Mouse (Mus musculus) heart, postnatal 0 days (tissue): ENCODE results near the gene Sfmbt2. TPM values are rescaled to one million over a fixed set of nuclear protein-coding genes. Genes with fewer than 3 reads are reported as not detected.
A peak's percentile ranks its signal among the peaks of the same experiment; 100 is the strongest.

Experiments used
- ATAC-seq: fragments of 200-750 bp; cut with Nextera tagmentation; 2 replicates; pipeline ENCODE4 v1.8.0; 2017; ENCODE audit warnings: low read depth, moderate number of reproducible peaks, moderate library complexity; ENCODE audit not compliant: insufficient read depth
- DNase-seq: peaks from one replicate; pipeline ENCODE4 v3.0.0-alpha.2; 2016; ENCODE audit warnings: low spot score
- H3K27ac ChIP-seq: fragments of 300-500 bp; sonication (generic); 2 replicates; pipeline ENCODE4 v1.5.1; 2014; ENCODE audit warnings: low read depth, mild to moderate bottlenecking
- H3K27me3 ChIP-seq: fragments of 300-500 bp; sonication (generic); 2 replicates; pipeline ENCODE4 v1.6.1; 2014; ENCODE audit warnings: low read length, mixed read lengths; ENCODE audit not compliant: control insufficient read depth, insufficient read depth
- H3K36me3 ChIP-seq: fragments of 300-500 bp; sonication (generic); replicated peaks from 2 replicates; pipeline ENCODE4 v1.6.1; 2014; ENCODE audit warnings: low read length, mixed read lengths; ENCODE audit not compliant: control insufficient read depth, insufficient read depth
- H3K4me1 ChIP-seq: fragments of 300-500 bp; sonication (generic); 2 replicates; pipeline ENCODE4 v1.6.1; 2014; ENCODE audit warnings: antibody characterized with exemption; ENCODE audit not compliant: control insufficient read depth, insufficient read depth
- H3K4me2 ChIP-seq: fragments of 300-500 bp; sonication (generic); 2 replicates; pipeline ENCODE4 v1.6.1; 2014; ENCODE audit warnings: low read depth, mild to moderate bottlenecking, low read length, moderate library complexity
- H3K4me3 ChIP-seq: fragments of 300-500 bp; sonication (generic); 2 replicates; pipeline ENCODE4 v1.5.1; 2014; ENCODE audit warnings: low read depth, low read length
- H3K9ac ChIP-seq: fragments of 300-500 bp; sonication (generic); replicated peaks from 2 replicates; pipeline ENCODE4 v1.6.1; 2014; ENCODE audit warnings: low read depth, low read length, mixed read lengths
- H3K9me3 ChIP-seq: fragments of 300-500 bp; sonication (generic); replicated peaks from 2 replicates; pipeline ENCODE4 v1.6.1; 2016; ENCODE audit warnings: low read length; ENCODE audit not compliant: control insufficient read depth
- CTCF ChIP-seq: IDR thresholded peaks from 2 replicates; pipeline ENCODE4 v1.5.1; 2016; ENCODE audit warnings: antibody characterized with exemption, control low read depth, low read depth
- EP300 ChIP-seq: IDR thresholded peaks from 2 replicates; pipeline ENCODE4 v1.6.1; 2016; ENCODE audit warnings: antibody characterized with exemption, low read depth
- WGBS: fragments of 180-500 bp; shearing (Covaris S2); extraction: QIAGEN DNeasy Blood & Tissue Kit; methylation state at CpG from one replicate; pipeline ENCODE4 v1.1.7; 2014; 5-methylcytosine and 5-hydroxymethylcytosine counted together
- polyA plus RNA-seq: library from polyadenylated mRNA; unstranded; fragments of >200 nt; fragmentation: Nextera tagmentation; extraction: Ambion mirVana; gene quantifications from 2 replicates; pipeline ENCODE4 v1.2.1, GENCODE M21; 2015
- total RNA-seq: library from RNA; depleted of rRNA; stranded (reverse); fragments of >200 nt; gene quantifications from 2 replicates; pipeline ENCODE4 v1.2.3, GENCODE M21; 2014; ENCODE audit warnings: low replicate concordance

The Sfmbt2 gene
- total and polyA plus RNA-seq, 2 experiments from 2014 or later: 0.66 to 1.9 TPM

DNA sequence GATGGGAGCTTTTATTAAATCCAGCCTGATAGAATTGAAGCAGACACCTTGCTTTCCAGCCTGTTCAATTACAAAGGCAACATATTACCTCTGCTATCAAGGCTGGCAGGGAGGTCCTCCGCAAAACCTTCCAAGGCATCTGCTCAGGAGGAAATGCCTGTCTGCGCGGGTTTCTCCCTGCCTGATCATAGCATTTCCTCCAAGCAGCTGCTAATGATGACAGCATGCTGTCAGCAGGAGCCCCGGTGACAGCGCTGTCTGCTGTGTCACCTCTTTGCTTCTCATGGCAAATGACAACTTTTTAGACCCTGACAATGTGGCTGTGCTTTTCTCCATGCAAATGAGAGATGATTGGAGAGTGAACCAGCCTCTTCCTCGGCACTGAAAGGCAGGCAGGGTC is 199.1 kb downstream of the Sfmbt2 start:
- no peak for TF ChIP-seq CTCF
- no peak for TF ChIP-seq EP300
- Histone ChIP-seq H3K9me3 (no peaks in the 10 kb centered on the region), H3K27me3 (no peaks in the 10 kb centered on the region), H3K36me3 (no peaks in the 10 kb centered on the region), H3K4me3 (no peak overlapping the region), H3K9ac (no peak overlapping the region), H3K4me2 (peak overlapping the region; percentile 30; the same call in 1 of the 2 replicates), H3K4me1 (no peaks in the 10 kb centered on the region), H3K27ac (no peak overlapping the region)
- WGBS: 4% methylated on average over 6 of the region's 6 CpGs
- ATAC-seq (no peak), DNase-seq (no peak)

DNA sequence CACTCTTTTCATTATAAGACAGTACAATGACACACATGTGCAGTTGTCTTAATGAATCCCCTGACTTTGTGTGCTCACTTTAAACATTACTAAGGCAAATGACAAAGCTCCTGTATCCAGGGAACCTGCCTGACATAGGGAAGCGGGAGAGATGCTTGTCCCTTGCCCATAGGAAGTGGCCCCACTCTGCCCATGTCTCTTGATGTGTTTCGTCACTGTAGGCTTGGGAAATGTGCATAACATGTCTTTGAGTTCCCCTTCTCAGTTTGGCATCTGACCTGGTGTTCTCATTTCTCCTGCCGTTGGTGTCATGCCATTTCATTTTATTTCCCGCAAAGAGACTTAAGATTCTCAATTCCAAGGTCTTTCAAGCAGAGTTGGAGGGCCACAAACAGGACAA is 202.0 kb downstream of the Sfmbt2 start:
- Histone ChIP-seq H3K36me3 (no peaks in the 10 kb centered on the region), H3K4me1 (no peaks in the 10 kb centered on the region), H3K4me3 (no peak overlapping the region), H3K9me3 (no peaks in the 10 kb centered on the region), H3K27me3 (no peaks in the 10 kb centered on the region), H3K27ac (no peak overlapping the region), H3K4me2 (no peak overlapping the region), H3K9ac (no peak overlapping the region)
- DNase-seq: no peak
- 82% methylated on average over 4 of the region's 4 CpGs for WGBS
- no peak for TF ChIP-seq EP300
- no peak for TF ChIP-seq CTCF
- ATAC-seq: no peak

DNA sequence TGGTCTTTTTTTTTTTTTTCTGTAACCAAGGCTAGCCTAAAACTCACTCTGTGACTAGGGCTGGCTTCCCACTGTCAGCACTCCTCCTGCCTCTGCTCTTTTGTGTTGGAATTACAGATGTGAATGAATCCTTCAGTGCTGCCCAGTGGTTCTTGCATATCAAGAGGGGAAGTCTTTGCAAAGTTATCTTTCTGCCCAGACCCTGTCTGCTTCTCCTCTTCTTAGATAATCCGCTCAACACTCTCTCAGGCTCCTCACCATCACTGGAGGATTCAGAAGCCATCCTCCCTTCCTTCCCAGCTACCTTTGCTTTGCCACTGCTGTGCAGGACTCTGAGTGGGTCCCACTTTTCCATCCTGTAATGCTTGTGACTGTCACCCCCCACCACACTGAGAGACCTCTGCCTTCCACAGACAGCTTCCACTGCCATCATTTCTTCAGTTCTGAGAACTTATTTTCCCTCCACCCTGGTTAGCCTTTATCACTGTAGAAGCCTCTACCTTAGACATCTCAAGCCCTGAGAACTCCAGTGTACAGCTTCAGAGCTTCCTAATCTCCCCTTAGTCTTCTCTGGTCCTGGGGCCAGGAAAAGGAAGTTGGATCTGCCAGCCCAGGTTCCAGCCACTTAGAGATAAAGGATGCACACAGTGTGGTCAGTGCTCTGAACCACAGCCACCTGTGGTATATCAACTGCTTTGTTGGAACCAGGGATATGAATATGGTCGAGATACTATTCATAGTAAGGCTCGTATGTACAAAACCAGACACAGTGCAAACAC is 205.8 kb downstream of the Sfmbt2 start:
- WGBS: 32% methylated on average over 3 of the region's 3 CpGs
- H3K27ac ChIP-seq: no peak overlapping the region

DNA sequence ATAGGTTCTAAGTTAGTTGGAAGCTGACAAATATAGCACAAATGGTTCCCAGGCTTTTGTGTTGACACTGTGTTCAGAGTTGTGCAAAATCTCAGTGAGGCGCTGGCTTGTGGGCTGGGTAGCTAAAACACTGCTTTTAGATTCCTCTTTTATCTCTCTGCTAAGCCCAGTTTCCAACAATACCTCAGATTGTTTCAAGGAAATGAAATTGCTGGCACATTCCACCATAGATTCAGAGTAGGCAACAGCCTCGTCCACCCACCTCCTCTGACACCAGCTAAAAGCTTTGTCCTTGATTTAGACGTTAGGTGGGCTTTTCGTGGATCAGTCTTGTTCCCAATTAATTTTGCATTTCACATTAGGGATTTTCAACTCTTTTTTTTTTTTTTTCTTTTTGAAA is 212.4 kb downstream of the Sfmbt2 start:
- no peak overlapping the region for H3K9ac ChIP-seq
- H3K4me1 ChIP-seq: no peaks in the 10 kb centered on the region
- H3K27me3 ChIP-seq: no peaks in the 10 kb centered on the region
- DNase-seq (no peak), ATAC-seq (no peak)
- no peaks in the 10 kb centered on the region for H3K36me3 ChIP-seq
- WGBS: 48% methylated on average over 4 of the region's 4 CpGs
- no peak for TF ChIP-seq CTCF
- no peak for TF ChIP-seq EP300
- H3K4me2 ChIP-seq: no peak overlapping the region
- no peak overlapping the region for H3K4me3 ChIP-seq
- H3K9me3 ChIP-seq: no peaks in the 10 kb centered on the region
- no peak overlapping the region for H3K27ac ChIP-seq

More for the DNA sequence above, 205.8 kb downstream of the Sfmbt2 start:
- ATAC-seq: no peak
- DNase-seq: no peak
- Histone ChIP-seq H3K36me3 (no peaks in the 10 kb centered on the region), H3K4me2 (no peak overlapping the region), H3K9ac (no peak overlapping the region), H3K27me3 (no peaks in the 10 kb centered on the region), H3K4me1 (no peaks in the 10 kb centered on the region), H3K9me3 (no peaks in the 10 kb centered on the region), H3K4me3 (no peak overlapping the region)
- no peak for TF ChIP-seq CTCF
- TF ChIP-seq EP300: no peak

DNA sequence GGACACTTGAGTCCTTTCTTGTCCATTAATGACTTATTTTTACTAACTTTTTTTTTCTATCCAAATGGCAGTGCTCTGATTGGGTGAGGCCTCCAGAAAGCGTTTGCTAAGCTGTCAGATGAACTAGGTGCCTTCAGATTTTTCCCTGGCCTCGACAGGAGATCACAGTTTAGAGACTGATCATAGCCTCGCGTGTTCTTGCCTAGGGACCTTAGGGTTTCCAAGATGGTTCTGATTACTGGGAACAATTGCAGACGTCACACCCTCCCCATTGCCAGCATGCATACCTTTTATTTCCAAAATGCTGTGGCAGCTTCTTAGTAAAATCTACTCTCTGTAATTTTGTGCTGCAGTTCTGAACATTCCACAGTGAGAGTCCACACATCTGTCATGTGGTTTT is 212.8 kb downstream of the Sfmbt2 start:
- no peak for ATAC-seq
- TF ChIP-seq EP300: no peak
- no peak for TF ChIP-seq CTCF
- H3K27me3 ChIP-seq: no peaks in the 10 kb centered on the region
- 36% methylated on average over 5 of the region's 5 CpGs for WGBS
- H3K9ac ChIP-seq: no peak overlapping the region
- no peak overlapping the region for H3K27ac ChIP-seq
- no peak overlapping the region for H3K4me2 ChIP-seq
- H3K9me3 ChIP-seq: no peaks in the 10 kb centered on the region
- H3K36me3 ChIP-seq: no peaks in the 10 kb centered on the region
- DNase-seq: no peak
- H3K4me1 ChIP-seq: no peaks in the 10 kb centered on the region
- H3K4me3 ChIP-seq: no peak overlapping the region

DNA sequence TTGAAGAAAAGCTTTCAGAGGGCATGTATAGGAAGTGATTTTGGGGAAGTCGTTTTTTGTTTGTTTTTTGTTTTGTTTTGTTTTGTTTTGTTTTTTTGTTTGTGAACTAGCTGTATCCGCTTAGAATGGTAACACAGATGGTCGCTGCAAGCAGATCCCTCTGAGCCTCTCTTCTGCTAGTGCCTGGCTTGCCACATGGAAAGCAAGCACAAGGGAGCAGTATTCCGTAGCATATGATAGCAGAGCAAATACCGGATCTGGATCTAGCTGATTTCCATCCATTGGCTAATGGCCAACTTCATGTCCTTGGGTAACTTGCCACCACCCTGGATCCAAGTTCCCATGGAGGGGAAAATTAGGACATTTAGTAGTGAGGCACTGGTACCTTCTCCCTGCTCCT is 221.0 kb downstream of the Sfmbt2 start:
- H3K9ac ChIP-seq: no peak overlapping the region
- DNase-seq (no peak), ATAC-seq (no peak)
- no peaks in the 10 kb centered on the region for H3K27me3 ChIP-seq
- TF ChIP-seq CTCF (no peak), EP300 (no peak)
- H3K4me2 ChIP-seq: no peak overlapping the region
- H3K36me3 ChIP-seq: no peaks in the 10 kb centered on the region
- 66% methylated on average over 5 of the region's 5 CpGs for WGBS
- H3K9me3 ChIP-seq: no peaks in the 10 kb centered on the region
- H3K27ac ChIP-seq: no peak overlapping the region
- H3K4me3 ChIP-seq: no peak overlapping the region
- no peaks in the 10 kb centered on the region for H3K4me1 ChIP-seq
